ENCODE assay signal across 9 mouse cellular contexts in genomic region chr11:55164723-55165122, GRCm38 (mm10). TPM values are rescaled to one million over a fixed set of nuclear protein-coding genes. Genes with fewer than 3 reads are reported as not detected.
A peak's percentile ranks its signal among the peaks of the same experiment; 100 is the strongest.
DNase-seq lines count a peak whose midpoint lies in the region; ATAC-seq and TF ChIP-seq lines count a peak whose summit lies in the region.
"Had no signal": no experiment of that assay in that cellular context is flagged by ENCODE, and none has a peak within 500 bp of the region (broad histone marks: within the 10 kb centered on the region; RNA-seq: fewer than 3 reads in every experiment).

No protein-coding gene starts in this region.

- TF ChIP-seq EP300 in CH12.LX (IDR thresholded peaks at IDR 0.05; ENCODE audit: low read length), result no peak
- TF ChIP-seq EP300 in liver, embryonic 14.5 days (IDR thresholded peaks at IDR 0.05; ENCODE audit: low read depth), result no peak

- no peaks in the 10 kb centered on the region for H3K27me3 ChIP-seq in heart, embryonic 10.5 days (ENCODE audit: insufficient read depth, poor library complexity, severe bottlenecking)
- peaks cover 15% of the 10 kb centered on the region for H3K27me3 ChIP-seq in CH12.LX (replicated peaks)
- H3K27me3 ChIP-seq in liver, embryonic 14.5 days (ENCODE audit: control insufficient read depth, insufficient read depth, low read length), result no peaks in the 10 kb centered on the region
- peaks cover 4% of the 10 kb centered on the region; the same call in 1 of the 2 replicates for H3K27me3 ChIP-seq in small intestine, adult 2 months (ENCODE audit: control insufficient read depth, insufficient read depth, low read length)
- H3K27me3 ChIP-seq: lung, embryonic 15.5 days had no signal

- peak; percentile 83 to 98 for TF ChIP-seq CTCF in CH12.LX (conservative IDR thresholded peaks at IDR 0.05 in 1 of 2, IDR thresholded peaks at IDR 0.05 in 1 of 2; ENCODE audit: low read depth in 2 of 2, low read length in 2 of 2)
- peak; percentile 83 for TF ChIP-seq CTCF in liver, embryonic 14.5 days (IDR thresholded peaks at IDR 0.05; ENCODE audit: low read depth)
- TF ChIP-seq CTCF in small intestine, adult 2 months (IDR thresholded peaks at IDR 0.05; ENCODE audit: extremely low read depth, insufficient read length, insufficient replicate concordance, low read depth, low read length), result peak; percentile 46; the same call in 1 of the 2 replicates

- ATAC-seq in liver, embryonic 14.5 days (ENCODE audit: insufficient read depth), result no peak
- ATAC-seq in erythroid progenitor cell, adult 5-6 weeks (replicated peaks; ENCODE audit: low FRiP score, poor library complexity, severe bottlenecking), result no peak

- H3K9ac ChIP-seq in CH12.LX (ENCODE audit: insufficient read depth, low read depth), result no peak overlapping the region
- H3K9ac ChIP-seq in liver, embryonic 14.5 days (replicated peaks), result no peak overlapping the region
- H3K9ac ChIP-seq: lung, embryonic 15.5 days had no signal

- no peaks in the 10 kb centered on the region for H3K79me2 ChIP-seq in CH12.LX (replicated peaks; ENCODE audit: control insufficient read depth, extremely low read depth, insufficient read depth, poor library complexity, severe bottlenecking)

- peak; percentile 26 to 61 for DNase-seq in heart, postnatal 14 days
- DNase-seq in heart, embryonic 10.5 days (ENCODE audit: low spot score), result no peak
- DNase-seq in CH12.LX (ENCODE audit: extremely low read depth), result peak; percentile 78
- DNase-seq in adrenal gland, postnatal 14 days, result peak; percentile 79
- DNase-seq in frontal cortex, postnatal 25 days (ENCODE audit: low spot score in 2 of 2), result peak; percentile 19 to 31
- peak in 1 of 3 experiments; percentile 29 for DNase-seq in liver, embryonic 14.5 days (ENCODE audit: low read depth in 3 of 3, low spot score in 3 of 3)

- H3K27ac ChIP-seq in heart, embryonic 10.5 days, result no peak overlapping the region
- no peak overlapping the region for H3K27ac ChIP-seq in CH12.LX (ENCODE audit: insufficient read depth, low read depth)
- H3K27ac ChIP-seq in liver, embryonic 14.5 days, result no peak overlapping the region
- H3K27ac ChIP-seq in small intestine, adult 2 months (ENCODE audit: insufficient read depth, low read depth, low read length), result no peak overlapping the region
- H3K27ac ChIP-seq: lung, embryonic 15.5 days had no signal

- TF ChIP-seq RAD21 in CH12.LX (IDR thresholded peaks at IDR 0.05; ENCODE audit: low read depth, low read length), result peak; percentile 55

- WGBS in heart, embryonic 10.5 days, result 47% methylated on average over 3 of the region's 3 CpGs
- 29% methylated on average over 3 of the region's 3 CpGs for WGBS in liver, embryonic 14.5 days (ENCODE audit: insufficient replicate concordance)
- 39% methylated on average over 3 of the region's 3 CpGs for WGBS in small intestine, adult 2 months

- no peak overlapping the region for H3K4me2 ChIP-seq in CH12.LX (ENCODE audit: insufficient read depth, low read depth, poor library complexity, severe bottlenecking)
- H3K4me2 ChIP-seq in liver, embryonic 14.5 days (ENCODE audit: low read depth), result no peak overlapping the region
- H3K4me2 ChIP-seq: lung, embryonic 15.5 days had no signal

- H3K4me1 ChIP-seq in heart, embryonic 10.5 days, result peaks cover 16% of the 10 kb centered on the region; the same call in 1 of the 2 replicates
- H3K4me1 ChIP-seq in CH12.LX (ENCODE audit: control insufficient read depth in 1 of 2, insufficient read depth in 2 of 2), result peaks cover 6 to 7% of the 10 kb centered on the region in 2 experiments; a peak in 2 of 4 replicates
- H3K4me1 ChIP-seq in liver, embryonic 14.5 days (replicated peaks; ENCODE audit: control insufficient read depth in 2 of 2, insufficient read depth in 2 of 2, low read length in 1 of 2), result peaks cover 0 to 6% of the 10 kb centered on the region in 2 experiments; a peak in 2 of 4 replicates
- no peaks in the 10 kb centered on the region for H3K4me1 ChIP-seq in small intestine, adult 2 months (ENCODE audit: control insufficient read depth, insufficient read depth, insufficient read length, low read length)
- H3K4me1 ChIP-seq: lung, embryonic 15.5 days had no signal

- no peak for TF ChIP-seq POLR2A in CH12.LX (IDR thresholded peaks at IDR 0.05; ENCODE audit: low read depth, low read length)
- TF ChIP-seq POLR2A in small intestine, adult 2 months (IDR thresholded peaks at IDR 0.05; ENCODE audit: low read depth, low read length), result no peak

- in situ Hi-C loops in CH12.LX (cut with MboI; ENCODE audit: low pct_ligation_motif_present, low pct_unique_long_range_greater_than_20kb, low sequenced_read_pairs), result loop anchor here (5.0 to 10.0 kb wide), 3 partner anchors 88 to 220 kb away; no protein-coding TSS in a partner anchor

- intact Hi-C loops in heart, postnatal 14 days (cut with DNase I), result loop anchor here (5.0 kb wide), 1 partner anchor 73 kb away; no protein-coding TSS in a partner anchor

- dilution Hi-C loops in CH12.LX (cut with MboI; ENCODE audit: extremely low pct_ligation_motif_present, extremely low pct_unique_long_range_greater_than_20kb, low sequenced_read_pairs), result no loop called here

- H3K9me3 ChIP-seq in heart, embryonic 10.5 days, result no peaks in the 10 kb centered on the region
- H3K9me3 ChIP-seq in CH12.LX (replicated peaks; ENCODE audit: low read length), result no peaks in the 10 kb centered on the region
- no peaks in the 10 kb centered on the region for H3K9me3 ChIP-seq in liver, embryonic 14.5 days (ENCODE audit: control insufficient read depth, low read length)
- H3K9me3 ChIP-seq: lung, embryonic 15.5 days had no signal

- H3K36me3 ChIP-seq in heart, embryonic 10.5 days, result no peaks in the 10 kb centered on the region
- no peaks in the 10 kb centered on the region for H3K36me3 ChIP-seq in CH12.LX (replicated peaks in 1 of 2; ENCODE audit: control insufficient read depth in 1 of 2, insufficient read depth in 1 of 2, low read length in 1 of 2)
- H3K36me3 ChIP-seq in liver, embryonic 14.5 days (replicated peaks; ENCODE audit: control insufficient read depth, insufficient read depth, low read depth), result no peaks in the 10 kb centered on the region
- H3K36me3 ChIP-seq in small intestine, adult 2 months (ENCODE audit: control insufficient read depth, insufficient read depth, low read length), result no peaks in the 10 kb centered on the region
- H3K36me3 ChIP-seq: lung, embryonic 15.5 days had no signal

- no peak overlapping the region for H3K4me3 ChIP-seq in heart, embryonic 10.5 days
- H3K4me3 ChIP-seq in CH12.LX (replicated peaks in 1 of 3; ENCODE audit: low read depth in 2 of 3, low read length in 2 of 3, poor library complexity in 1 of 3), result no peak overlapping the region
- H3K4me3 ChIP-seq in liver, embryonic 14.5 days (ENCODE audit: insufficient read depth in 1 of 2, low read depth in 2 of 2, low read length in 2 of 2), result no peak overlapping the region
- no peak overlapping the region for H3K4me3 ChIP-seq in small intestine, adult 2 months (ENCODE audit: low read depth, low read length)
- H3K4me3 ChIP-seq: lung, embryonic 15.5 days had no signal

TF ChIP-seq in CH12.LX, 34 proteins besides CTCF, POLR2A, EP300 and RAD21:
- TF ChIP-seq SMC3 (IDR thresholded peaks at IDR 0.05; ENCODE audit: low read depth, low read length) (peak; percentile 68), ELF1 (IDR thresholded peaks at IDR 0.05; ENCODE audit: low read depth, low read length) (no peak)

RNA-seq across cellular contexts. Expression of gene Slc36a3, which starts 13.2 kb away (rescaled TPM):
- not detected for total RNA-seq in heart, postnatal 14 days (2021)
- not detected in 2 replicates for polyA plus RNA-seq in heart, embryonic 10.5 days (2016; fragmentation: Nextera tagmentation; extraction: Ambion mirVana)
- 0.34 and 0.72 TPM in 2 replicates for total RNA-seq in CH12.LX (2012; rRNA removed)
- 0.34 and 0.72 TPM in 2 replicates for total RNA-seq in CH12.LX (2014; rRNA removed)
- 1.2 and 1.5 TPM in 2 replicates for polyA plus RNA-seq in CH12.LX (2012; ENCODE audit: insufficient read length, low read depth)
- total RNA-seq in adrenal gland, postnatal 14 days (2021), result not detected in 2 replicates
- polyA plus RNA-seq in liver, embryonic 14.5 days (2012; rRNA removed), result not detected in 2 replicates
- not detected in 2 replicates for polyA plus RNA-seq in liver, embryonic 14.5 days (2014; fragmentation: Nextera tagmentation; extraction: Ambion mirVana)
- polyA plus RNA-seq in small intestine, adult 2 months (2012; rRNA removed), result 0.18 and 0.23 TPM in 2 replicates
- not detected in 2 replicates for total RNA-seq in erythroid progenitor cell, adult 5-6 weeks (2015; ENCODE audit: low replicate concordance)
- not detected in 2 replicates for total RNA-seq in erythroid progenitor cell, adult 5-6 weeks (2017; ENCODE audit: low replicate concordance)
- polyA plus RNA-seq: lung, embryonic 15.5 days had no signal

RNA-seq across cellular contexts. Expression of gene Slc36a2, which starts 20.2 kb away (rescaled TPM):
- 10 to 100 TPM in 1 of 2 experiments, 1 to 10 TPM in 1; 8.9 to 15.2 TPM for total RNA-seq in heart, postnatal 14 days (2021)
- 2.2 and 2.8 TPM in 2 replicates for polyA plus RNA-seq in heart, embryonic 10.5 days (2016; fragmentation: Nextera tagmentation; extraction: Ambion mirVana)
- total RNA-seq in CH12.LX (2012; rRNA removed) (0.04 and 0.08 TPM in 2 replicates), CH12.LX (2014; rRNA removed) (not detected in 2 replicates)
- 0.17 and 0.18 TPM in 2 replicates for polyA plus RNA-seq in CH12.LX (2012; ENCODE audit: insufficient read length, low read depth)
- total RNA-seq in adrenal gland, postnatal 14 days (2021), result 176 and 200 TPM in 2 replicates
- 14.1 and 15.9 TPM in 2 replicates for polyA plus RNA-seq in liver, embryonic 14.5 days (2012; rRNA removed)
- 13.8 and 16.6 TPM in 2 replicates for polyA plus RNA-seq in liver, embryonic 14.5 days (2014; fragmentation: Nextera tagmentation; extraction: Ambion mirVana)
- polyA plus RNA-seq in small intestine, adult 2 months (2012; rRNA removed), result 0.90 and 1.6 TPM in 2 replicates
- total RNA-seq in erythroid progenitor cell, adult 5-6 weeks (2015; ENCODE audit: low replicate concordance), result not detected in 2 replicates
- not detected in 2 replicates for total RNA-seq in erythroid progenitor cell, adult 5-6 weeks (2017; ENCODE audit: low replicate concordance)

RNA-seq across cellular contexts. Expression of gene Slc36a1, which starts 39.4 kb away (rescaled TPM):
- 10 to 100 TPM; 12.1 to 13.7 TPM for total RNA-seq in heart, postnatal 14 days (2021)
- 1.3 TPM in 2 replicates for polyA plus RNA-seq in heart, embryonic 10.5 days (2016; fragmentation: Nextera tagmentation; extraction: Ambion mirVana)
- total RNA-seq in CH12.LX (2012; rRNA removed) (2.5 and 3.6 TPM in 2 replicates), CH12.LX (2014; rRNA removed) (0.51 and 0.65 TPM in 2 replicates)
- polyA plus RNA-seq in CH12.LX (2012; ENCODE audit: insufficient read length, low read depth), result 4.3 and 5.0 TPM in 2 replicates
- 19.3 and 23.0 TPM in 2 replicates for total RNA-seq in adrenal gland, postnatal 14 days (2021)
- polyA plus RNA-seq in liver, embryonic 14.5 days (2012; rRNA removed), result 7.9 and 8.1 TPM in 2 replicates
- 1.7 and 2.0 TPM in 2 replicates for polyA plus RNA-seq in liver, embryonic 14.5 days (2014; fragmentation: Nextera tagmentation; extraction: Ambion mirVana)
- polyA plus RNA-seq in small intestine, adult 2 months (2012; rRNA removed), result 48.9 and 96.4 TPM in 2 replicates
- 2.5 and 5.8 TPM in 2 replicates for total RNA-seq in erythroid progenitor cell, adult 5-6 weeks (2015; ENCODE audit: low replicate concordance)
- 1.5 and 1.8 TPM in 2 replicates for total RNA-seq in erythroid progenitor cell, adult 5-6 weeks (2017; ENCODE audit: low replicate concordance)

Comparison
In these comparisons a context has a peak if more than half of its experiments do, and no peak if none do; other contexts are left out.
1. RNA of gene Slc36a2, which starts 20.2 kb away (total RNA-seq): 176 to 200 TPM in adrenal gland, postnatal 14 days; 8.9 to 15.2 TPM in heart, postnatal 14 days, 0.04 to 0.08 TPM in CH12.LX and not detected in erythroid progenitor cell, adult 5-6 weeks; every median in the first group is over 10 times any median in the second.
2. Peak in every context shown above with its lines, with median percentiles within 50 percentile points of each other: CTCF ChIP-seq.